Mouse (Mus musculus) forebrain, embryonic 11.5 days (tissue): ENCODE measurements at regions not wholly inside any gene's neighbourhood (a gene's known extent, or its start where the extent isn't known, plus 50 kb on each side); places are given as distances from the start of the nearest gene placed in this dataset.

ENCODE experiments used
- ATAC-seq: fragments of 200-750 bp; cut with Nextera tagmentation; replicated peaks from 2 replicates; pipeline ENCODE4 v1.8.0; 2017; ENCODE audit warnings: moderate TSS enrichment; ENCODE audit not compliant: low FRiP score
- DNase-seq: peaks from one replicate; pipeline ENCODE4 v3.0.0-alpha.2; 2017; ENCODE audit warnings: low spot score
- H3K27ac ChIP-seq: fragments of 300-500 bp; sonication (generic); 2 replicates; pipeline ENCODE4 v1.5.1; 2014; ENCODE audit warnings: low read depth, low read length
- H3K27me3 ChIP-seq: fragments of 300-500 bp; sonication (generic); 2 replicates; pipeline ENCODE4 v1.6.1; 2014; ENCODE audit warnings: mild to moderate bottlenecking, low read length, mixed read lengths; ENCODE audit not compliant: control insufficient read depth, insufficient read depth
- H3K36me3 ChIP-seq: fragments of 300-500 bp; sonication (generic); 2 replicates; pipeline ENCODE4 v1.6.1; 2014; ENCODE audit warnings: mild to moderate bottlenecking, low read length, moderate library complexity, mixed read lengths; ENCODE audit not compliant: control insufficient read depth, insufficient read depth
- H3K4me1 ChIP-seq: fragments of 300-500 bp; sonication (generic); replicated peaks from 2 replicates; pipeline ENCODE4 v1.6.1; 2014; ENCODE audit warnings: low read length, mixed read lengths; ENCODE audit not compliant: control insufficient read depth, insufficient read depth
- H3K4me2 ChIP-seq: fragments of 300-500 bp; sonication (generic); 2 replicates; pipeline ENCODE4 v1.6.1; 2014; ENCODE audit warnings: low read depth, mild to moderate bottlenecking, low read length, moderate library complexity, mixed read lengths; ENCODE audit not compliant: severe bottlenecking
- H3K4me3 ChIP-seq: fragments of 300-500 bp; sonication (generic); 2 replicates; pipeline ENCODE4 v1.5.1; 2014; ENCODE audit warnings: low read depth, low read length
- H3K9ac ChIP-seq: fragments of 300-500 bp; sonication (generic); 2 replicates; pipeline ENCODE4 v1.6.1; 2014; ENCODE audit warnings: low read length
- H3K9me3 ChIP-seq: fragments of 300-500 bp; sonication (generic); 2 replicates; pipeline ENCODE4 v1.6.1; 2016; ENCODE audit warnings: low read length, mixed read lengths; ENCODE audit not compliant: control insufficient read depth
- WGBS: fragments of 180-500 bp; shearing (Covaris S2); extraction: QIAGEN DNeasy Blood & Tissue Kit; methylation state at CpG from one replicate; pipeline ENCODE4 v1.1.7; 2014; 5-methylcytosine and 5-hydroxymethylcytosine counted together

GRCm38 (mm10) chr1:155504581-155505328 lies 53.2 kb upstream of the Acbd6 start:
- no peak for ATAC-seq
- Histone ChIP-seq H3K9ac (no peak overlapping the region), H3K4me2 (no peak overlapping the region), H3K27me3 (no peaks in the 10 kb centered on the region), H3K36me3 (no peaks in the 10 kb centered on the region), H3K9me3 (no peaks in the 10 kb centered on the region), H3K4me1 (peaks cover 4% of the 10 kb centered on the region; the same call in 1 of the 2 replicates), H3K4me3 (no peak overlapping the region), H3K27ac (no peak overlapping the region)
- WGBS, result 74% methylated on average over 12 of the region's 12 CpGs
- no peak for DNase-seq

- ATAC-seq, result no peak
- Histone ChIP-seq H3K9ac (no peak overlapping the region), H3K36me3 (no peaks in the 10 kb centered on the region), H3K4me2 (no peak overlapping the region), H3K4me1 (peaks cover 4% of the 10 kb centered on the region; the same call in 1 of the 2 replicates), H3K27ac (no peak overlapping the region), H3K27me3 (no peaks in the 10 kb centered on the region), H3K9me3 (no peaks in the 10 kb centered on the region), H3K4me3 (no peak overlapping the region)
- DNase-seq, result no peak
- WGBS, result 84% methylated on average over 6 of the region's 6 CpGs
Observed at GRCm38 (mm10) chr1:155505361-155506077, 52.4 kb upstream of the Acbd6 start.
